Mouse (Mus musculus) cerebellum, adult 2 months (tissue): ENCODE data around the gene Kpna2. TPM values are rescaled to one million over a fixed set of nuclear protein-coding genes. Genes with fewer than 3 reads are reported as not detected.
A peak's percentile ranks its signal among the peaks of the same experiment; 100 is the strongest.
"Not testable (repeated sequence)": the region's sequence is repeated elsewhere in the genome, so short reads cannot be mapped to it uniquely, and the experiment has no call there.

Experiments used
- DNase-seq, 2 experiments: peaks; one replicate each; pipeline ENCODE4 v3.0.0; 2021
- H3K27ac ChIP-seq: fragments of 200-500 bp; 2 replicates; pipeline ENCODE4 v1.5.1; 2012; ENCODE audit warnings: low read length, control low read depth, inconsistent platforms; ENCODE audit not compliant: insufficient read depth
- H3K27me3 ChIP-seq: fragments of 200-500 bp; 2 replicates; pipeline ENCODE4 v1.6.1; 2012; ENCODE audit warnings: inconsistent platforms, mild to moderate bottlenecking, low read length, moderate library complexity; ENCODE audit not compliant: control insufficient read depth, insufficient read depth
- H3K4me1 ChIP-seq: fragments of 200-500 bp; 2 replicates; pipeline ENCODE4 v1.6.1; 2011; ENCODE audit warnings: low read length; ENCODE audit not compliant: control insufficient read depth, insufficient read depth
- H3K4me3 ChIP-seq: fragments of 200-500 bp; replicated peaks from 2 replicates; pipeline ENCODE3; 2011; ENCODE audit warnings: mild to moderate bottlenecking, low read depth, low read length, control low read depth; ENCODE audit not compliant: insufficient read depth
- CTCF ChIP-seq: fragments of 200-500 bp; IDR thresholded peaks from 2 replicates; pipeline ENCODE4 v1.5.1; 2011; ENCODE audit warnings: low read depth, mild to moderate bottlenecking, control low read depth, low read length, moderate library complexity, borderline replicate concordance; ENCODE audit not compliant: insufficient read depth
- POLR2A ChIP-seq: fragments of 200-500 bp; IDR thresholded peaks from 2 replicates; pipeline ENCODE4 v1.6.1; 2011; ENCODE audit warnings: low read length, control low read depth, borderline replicate concordance; ENCODE audit not compliant: insufficient read depth
- WGBS: fragments of 180-500 bp; shearing (Covaris S2); methylation state at CpG from one replicate; pipeline ENCODE4 v1.1.7; 2018; 5-methylcytosine and 5-hydroxymethylcytosine counted together
- polyA plus RNA-seq: library from polyadenylated mRNA; depleted of rRNA; stranded (reverse); fragments of >200 nt; gene quantifications from 2 replicates; pipeline ENCODE4 v1.2.3, GENCODE M21; 2012

Kpna2 gene
- polyA plus RNA-seq, 1 experiment = 30.1 TPM

- TF ChIP-seq POLR2A (no peak), CTCF (no peak)
- peaks cover 3% of the 10 kb centered on the region; the same call in 1 of the 2 replicates for H3K4me1 ChIP-seq
- no peak overlapping the region for H3K27ac ChIP-seq
- no peak overlapping the region for H3K4me3 ChIP-seq
- DNase-seq = no peak
- 82% methylated on average over 3 of the region's 3 CpGs for WGBS
- H3K27me3 ChIP-seq = no peaks in the 10 kb centered on the region
Observed at GRCm38 (mm10) chr11:106994246-106995085, 4.9 kb downstream of the Kpna2 start.

GRCm38 (mm10) chr11:106987384-106987783 lies 12.0 kb downstream of the Kpna2 start:
- no peaks in the 10 kb centered on the region for H3K4me1 ChIP-seq
- no peaks in the 10 kb centered on the region for H3K27me3 ChIP-seq
- TF ChIP-seq CTCF (no peak), POLR2A (no peak)
- no peak overlapping the region for H3K27ac ChIP-seq
- no peak for DNase-seq
- WGBS = 88% methylated on average over 2 of the region's 2 CpGs
- no peak overlapping the region for H3K4me3 ChIP-seq

GRCm38 (mm10) chr11:106985979-106986604 lies 13.2 kb downstream of the Kpna2 start:
- not testable (repeated sequence) for H3K4me3 ChIP-seq, H3K4me1 ChIP-seq, H3K27ac ChIP-seq, H3K27me3 ChIP-seq, DNase-seq
- 68% methylated on average over 9 of the region's 9 CpGs for WGBS

DNA sequence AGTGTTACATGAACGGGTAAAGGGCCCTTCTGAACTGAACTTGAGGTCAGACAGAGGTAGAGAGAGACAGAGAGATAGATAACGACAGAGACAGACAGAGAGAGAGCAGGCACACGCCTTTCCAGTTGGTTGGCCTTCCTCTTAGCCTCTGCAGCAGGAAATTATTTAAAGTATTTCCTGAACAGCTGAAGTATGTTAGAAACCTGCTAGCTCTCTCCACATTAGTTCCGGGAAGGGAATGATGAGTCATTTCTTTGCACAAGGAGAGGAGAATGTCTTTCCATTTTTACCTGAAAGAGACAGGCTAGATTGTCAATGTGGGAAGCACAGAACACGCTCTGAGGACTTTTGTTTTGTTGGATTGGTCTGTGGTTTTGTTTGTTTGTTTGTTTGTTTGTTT lies 17.0 kb downstream of the Kpna2 start:
- H3K4me3 ChIP-seq = no peak overlapping the region
- no peaks in the 10 kb centered on the region for H3K4me1 ChIP-seq
- H3K27ac ChIP-seq = no peak overlapping the region
- H3K27me3 ChIP-seq = no peaks in the 10 kb centered on the region
- 62% methylated on average over 5 of the region's 5 CpGs for WGBS
- no peak for TF ChIP-seq POLR2A
- no peak for TF ChIP-seq CTCF
- DNase-seq = no peak

DNA sequence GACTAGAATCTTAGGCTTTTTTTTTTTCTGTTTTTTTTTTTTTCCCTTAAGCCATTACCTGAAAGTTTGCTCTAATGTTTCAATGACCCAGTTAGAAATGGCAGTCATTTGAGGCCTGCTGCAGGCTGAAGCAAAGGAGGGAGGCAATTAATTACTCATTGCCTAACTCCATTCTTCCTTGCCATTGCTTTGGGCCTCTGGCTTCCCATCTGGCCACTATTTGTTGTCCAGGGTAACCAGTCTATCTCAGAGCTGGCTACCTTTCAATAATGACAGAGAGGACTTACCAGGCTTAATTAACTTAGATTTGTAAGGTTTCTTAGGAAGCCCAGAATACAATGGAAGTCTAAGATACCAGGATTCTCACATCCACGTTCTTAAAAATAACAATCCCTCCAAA lies 17.6 kb downstream of the Kpna2 start:
- no peak for TF ChIP-seq CTCF
- no peak for TF ChIP-seq POLR2A
- H3K27ac ChIP-seq = no peak overlapping the region
- no peak overlapping the region for H3K4me3 ChIP-seq
- H3K4me1 ChIP-seq = no peaks in the 10 kb centered on the region
- WGBS = 39% methylated on average over 1 of the region's 1 CpGs
- H3K27me3 ChIP-seq = no peaks in the 10 kb centered on the region
- peak in 1 of 2 experiments; percentile 37 for DNase-seq

DNA sequence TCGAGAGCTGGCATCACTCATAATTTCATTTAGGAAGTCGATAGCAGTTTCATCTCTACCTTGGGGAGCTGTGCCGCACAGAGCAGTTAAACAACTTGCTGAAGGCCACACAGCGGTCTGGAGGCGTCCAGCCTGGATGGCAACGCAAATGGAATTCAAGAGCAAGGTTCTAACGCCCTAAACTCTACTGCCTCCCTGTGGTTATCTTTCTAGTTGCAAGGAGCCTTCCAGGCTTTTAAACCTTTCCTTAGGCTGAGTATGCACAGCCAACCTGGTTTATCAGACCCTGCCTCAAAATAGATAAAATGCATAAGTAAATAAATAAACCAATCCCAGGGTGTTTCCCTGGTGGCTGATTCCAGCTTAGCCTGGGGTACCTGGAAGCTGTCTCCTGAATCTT lies 18.9 kb downstream of the Kpna2 start:
- Histone ChIP-seq H3K4me1 (no peaks in the 10 kb centered on the region), H3K4me3 (no peak overlapping the region), H3K27ac (no peak overlapping the region), H3K27me3 (no peaks in the 10 kb centered on the region)
- WGBS = 23% methylated on average over 7 of the region's 7 CpGs
- TF ChIP-seq CTCF (peak; percentile 75), POLR2A (no peak)
- peak; percentile 38 to 60 for DNase-seq

- DNase-seq = no peak
- no peak overlapping the region for H3K27ac ChIP-seq
- H3K4me3 ChIP-seq = no peak overlapping the region
- H3K27me3 ChIP-seq = no peaks in the 10 kb centered on the region
- no peaks in the 10 kb centered on the region for H3K4me1 ChIP-seq
- TF ChIP-seq POLR2A (no peak), CTCF (no peak)
- 48% methylated on average over 8 of the region's 8 CpGs for WGBS
Observed at GRCm38 (mm10) chr11:106976194-106976593, 23.1 kb downstream of the Kpna2 start.
